Mouse (Mus musculus) lung, embryonic 16.5 days (tissue): ENCODE data around the gene Myh2. TPM values are rescaled to one million over a fixed set of nuclear protein-coding genes. Genes with fewer than 3 reads are reported as not detected.

ENCODE experiments used
- ATAC-seq: fragments of 200-750 bp; cut with Nextera tagmentation; 2 replicates; pipeline ENCODE4 v1.8.0; 2017; ENCODE audit warnings: low read depth, mild to moderate bottlenecking, moderate library complexity
- H3K27ac ChIP-seq: fragments of 300-500 bp; sonication (generic); 2 replicates; pipeline ENCODE4 v1.5.1; 2014; ENCODE audit warnings: mild to moderate bottlenecking, control low read depth, low read length
- H3K27me3 ChIP-seq: fragments of 300-500 bp; sonication (generic); 2 replicates; pipeline ENCODE4 v1.6.1; 2014; ENCODE audit warnings: low read depth, low read length, mixed read lengths; ENCODE audit not compliant: control insufficient read depth, insufficient read depth
- H3K36me3 ChIP-seq: fragments of 300-500 bp; sonication (generic); 2 replicates; pipeline ENCODE4 v1.6.1; 2014; ENCODE audit warnings: low read length; ENCODE audit not compliant: control insufficient read depth, insufficient read depth
- H3K4me1 ChIP-seq: fragments of 300-500 bp; sonication (generic); replicated peaks from 2 replicates; pipeline ENCODE4 v1.6.1; 2014; ENCODE audit warnings: low read length, mixed read lengths; ENCODE audit not compliant: control insufficient read depth, insufficient read depth
- H3K4me2 ChIP-seq: fragments of 300-500 bp; sonication (generic); 2 replicates; pipeline ENCODE4 v1.6.1; 2014; ENCODE audit warnings: low read depth, low read length, control low read depth
- H3K4me3 ChIP-seq: fragments of 300-500 bp; sonication (generic); 2 replicates; pipeline ENCODE4 v1.5.1; 2014; ENCODE audit warnings: mild to moderate bottlenecking, low read length, control low read depth
- H3K9ac ChIP-seq: fragments of 300-500 bp; sonication (generic); 2 replicates; pipeline ENCODE4 v1.6.1; 2014; ENCODE audit warnings: low read length, control low read depth
- H3K9me3 ChIP-seq: fragments of 300-500 bp; sonication (generic); 2 replicates; pipeline ENCODE4 v1.6.1; 2016; ENCODE audit warnings: low read length; ENCODE audit not compliant: control insufficient read depth
- WGBS: fragments of 180-500 bp; shearing (Covaris S2); extraction: QIAGEN DNeasy Blood & Tissue Kit; methylation state at CpG from one replicate; pipeline ENCODE4 v1.1.7; 2014; 5-methylcytosine and 5-hydroxymethylcytosine counted together
- polyA plus RNA-seq: library from polyadenylated mRNA; unstranded; fragments of >200 nt; fragmentation: Nextera tagmentation; extraction: Ambion mirVana; gene quantifications from 2 replicates; pipeline ENCODE4 v1.2.1, GENCODE M21; 2015

The Myh2 gene
- polyA plus RNA-seq, 1 experiment from 2014 or later: not detected

DNA sequence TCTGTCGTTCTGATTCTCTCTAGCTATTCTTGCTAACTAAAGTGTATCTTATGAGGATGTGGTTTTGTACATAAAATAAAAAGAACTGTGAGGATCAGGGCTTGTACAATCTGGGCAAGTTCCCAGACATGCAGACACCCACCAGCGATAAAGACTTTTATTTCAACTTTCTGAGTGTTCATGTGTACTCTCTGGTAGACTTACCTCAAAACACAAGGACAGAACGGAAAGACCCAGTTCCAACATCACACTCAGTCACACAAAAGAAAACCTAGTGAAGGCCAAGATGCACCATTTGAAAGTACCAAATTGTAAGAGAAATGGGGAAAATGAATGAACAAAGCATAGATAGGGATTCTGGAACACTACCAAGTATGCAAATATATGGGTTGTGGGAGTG is 57.9 kb downstream of the Myh2 start:
- no peaks in the 10 kb centered on the region for H3K4me1 ChIP-seq
- H3K36me3 ChIP-seq: no peaks in the 10 kb centered on the region
- no peak overlapping the region for H3K4me3 ChIP-seq
- ATAC-seq: no peak
- no peaks in the 10 kb centered on the region for H3K9me3 ChIP-seq
- no peak overlapping the region for H3K4me2 ChIP-seq
- no peak overlapping the region for H3K9ac ChIP-seq
- WGBS: 65% methylated on average over 3 of the region's 3 CpGs
- H3K27me3 ChIP-seq: no peaks in the 10 kb centered on the region
- H3K27ac ChIP-seq: no peak overlapping the region

DNA sequence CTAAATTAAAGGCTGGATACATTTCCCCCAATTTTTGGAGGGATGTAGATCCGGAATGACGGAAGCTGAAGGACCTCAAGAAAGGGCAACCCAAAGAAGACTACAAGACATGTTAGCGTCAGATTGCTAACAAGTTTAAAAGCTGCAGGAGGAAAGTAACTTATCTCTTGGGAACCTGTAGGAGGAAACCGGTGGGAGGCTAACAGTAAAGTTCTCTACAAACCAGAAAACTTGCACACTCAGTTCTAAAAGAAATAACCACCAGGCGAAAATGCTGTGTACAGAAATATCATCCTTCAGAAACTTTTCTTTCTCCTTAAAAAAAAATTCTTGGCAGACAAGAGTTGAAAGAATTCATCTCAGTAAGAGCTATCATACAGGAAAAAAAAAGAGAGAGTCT is 58.3 kb downstream of the Myh2 start:
- no peak overlapping the region for H3K4me3 ChIP-seq
- H3K27ac ChIP-seq: no peak overlapping the region
- H3K9me3 ChIP-seq: no peaks in the 10 kb centered on the region
- no peak overlapping the region for H3K9ac ChIP-seq
- no peaks in the 10 kb centered on the region for H3K27me3 ChIP-seq
- no peaks in the 10 kb centered on the region for H3K4me1 ChIP-seq
- no peaks in the 10 kb centered on the region for H3K36me3 ChIP-seq
- ATAC-seq: no peak
- no peak overlapping the region for H3K4me2 ChIP-seq
- 67% methylated on average over 5 of the region's 5 CpGs for WGBS

- no peaks in the 10 kb centered on the region for H3K9me3 ChIP-seq
- WGBS: 65% methylated on average over 2 of the region's 2 CpGs
- no peak for ATAC-seq
Measured at GRCm38 (mm10) chr11:67229946-67230345, 59.1 kb downstream of the Myh2 start.

DNA sequence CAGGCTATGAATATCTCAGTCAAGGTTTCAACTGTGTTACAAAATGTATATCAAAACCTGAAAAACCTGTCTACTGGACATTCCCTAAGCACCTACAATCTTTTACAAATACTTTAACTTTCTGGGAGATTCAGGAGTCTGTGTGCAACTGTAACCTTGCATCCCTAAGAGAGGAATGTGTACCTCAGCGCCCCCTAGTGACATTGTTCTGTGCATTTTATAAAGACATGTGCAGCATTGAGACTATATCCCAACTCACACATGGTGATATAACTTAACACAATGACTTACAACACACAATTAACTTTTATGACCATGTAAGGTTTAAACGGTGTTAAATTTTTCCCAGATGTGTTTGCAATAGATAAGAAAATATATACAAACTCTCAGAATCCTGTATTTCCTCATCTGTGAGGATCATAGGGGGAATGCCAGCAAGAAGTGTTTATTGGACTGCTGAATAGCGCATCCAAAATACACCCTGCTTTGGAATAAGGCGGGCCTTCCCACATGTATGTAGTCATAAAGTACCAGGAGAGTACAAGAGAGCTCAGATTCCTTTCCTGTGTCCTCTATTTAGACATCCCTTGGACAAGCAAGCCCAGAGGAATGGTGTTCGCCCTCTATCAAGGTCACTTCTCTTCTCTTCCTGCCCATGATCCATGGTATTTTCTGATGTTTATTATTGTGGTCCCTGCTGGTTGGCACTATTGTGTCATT is 65.0 kb downstream of the Myh2 start:
- Histone ChIP-seq H3K4me1 (no peaks in the 10 kb centered on the region), H3K4me2 (no peak overlapping the region), H3K36me3 (no peaks in the 10 kb centered on the region), H3K4me3 (no peak overlapping the region), H3K27ac (no peak overlapping the region), H3K9me3 (no peaks in the 10 kb centered on the region), H3K9ac (no peak overlapping the region), H3K27me3 (no peaks in the 10 kb centered on the region)
- no peak for ATAC-seq
- WGBS: 56% methylated on average over 5 of the region's 5 CpGs

More at GRCm38 (mm10) chr11:67229946-67230345, 59.1 kb downstream of the Myh2 start:
- Histone ChIP-seq H3K27me3 (no peaks in the 10 kb centered on the region), H3K4me2 (no peak overlapping the region), H3K9ac (no peak overlapping the region), H3K27ac (no peak overlapping the region), H3K4me3 (no peak overlapping the region), H3K36me3 (no peaks in the 10 kb centered on the region), H3K4me1 (no peaks in the 10 kb centered on the region)

GRCm38 (mm10) chr11:67236799-67237198 is 66.0 kb downstream of the Myh2 start:
- 78% methylated on average over 9 of the region's 9 CpGs for WGBS
- ATAC-seq: no peak
- no peaks in the 10 kb centered on the region for H3K9me3 ChIP-seq

DNA sequence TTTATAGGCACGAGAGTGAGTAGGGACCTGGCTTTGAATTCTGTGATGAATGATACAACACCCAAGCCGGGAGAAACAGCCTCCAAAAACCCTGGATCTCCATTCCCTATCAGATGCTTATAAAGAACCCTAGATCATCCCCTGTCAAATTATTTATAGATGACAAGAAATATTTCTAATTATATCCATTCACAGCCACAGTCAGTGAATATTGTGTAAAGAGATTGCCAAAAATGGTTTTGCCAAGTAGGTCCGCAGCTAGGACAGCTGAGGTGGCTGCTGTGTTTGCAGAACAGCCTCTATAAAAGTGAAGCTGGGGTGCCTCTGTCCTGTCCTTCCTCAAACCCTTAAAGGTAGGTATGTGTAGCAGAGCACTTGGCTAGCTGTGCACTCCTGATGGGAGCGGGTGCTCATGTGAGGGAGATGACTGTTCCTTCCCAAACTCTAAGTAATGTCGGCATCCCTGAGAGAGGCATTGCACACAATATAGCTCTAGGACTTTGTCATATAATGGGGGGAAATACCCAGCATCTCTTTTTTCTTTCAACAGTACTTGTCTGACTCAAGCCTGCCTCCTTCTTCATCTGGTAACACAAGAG is 66.8 kb downstream of the Myh2 start, which contains the start of gene Myh4:
TSS of gene Myh4 (plus strand) at position 549 of the 599 bp plus-strand sequence.
- Histone ChIP-seq H3K27me3 (no peaks in the 10 kb centered on the region), H3K36me3 (no peaks in the 10 kb centered on the region), H3K27ac (no peak within 1 kb of the TSS), H3K9me3 (no peaks in the 10 kb centered on the region), H3K9ac (no peak within 1 kb of the TSS), H3K4me1 (no peaks in the 10 kb centered on the region), H3K4me2 (no peak within 1 kb of the TSS), H3K4me3 (no peak within 1 kb of the TSS)
- no peak for ATAC-seq
- 73% methylated on average over 5 of the region's 5 CpGs for WGBS

More at GRCm38 (mm10) chr11:67236799-67237198, 66.0 kb downstream of the Myh2 start:
- no peak overlapping the region for H3K4me3 ChIP-seq
- no peak overlapping the region for H3K4me2 ChIP-seq
- H3K27me3 ChIP-seq: no peaks in the 10 kb centered on the region
- H3K36me3 ChIP-seq: no peaks in the 10 kb centered on the region
- H3K27ac ChIP-seq: no peak overlapping the region
- no peak overlapping the region for H3K9ac ChIP-seq
- H3K4me1 ChIP-seq: no peaks in the 10 kb centered on the region

DNA sequence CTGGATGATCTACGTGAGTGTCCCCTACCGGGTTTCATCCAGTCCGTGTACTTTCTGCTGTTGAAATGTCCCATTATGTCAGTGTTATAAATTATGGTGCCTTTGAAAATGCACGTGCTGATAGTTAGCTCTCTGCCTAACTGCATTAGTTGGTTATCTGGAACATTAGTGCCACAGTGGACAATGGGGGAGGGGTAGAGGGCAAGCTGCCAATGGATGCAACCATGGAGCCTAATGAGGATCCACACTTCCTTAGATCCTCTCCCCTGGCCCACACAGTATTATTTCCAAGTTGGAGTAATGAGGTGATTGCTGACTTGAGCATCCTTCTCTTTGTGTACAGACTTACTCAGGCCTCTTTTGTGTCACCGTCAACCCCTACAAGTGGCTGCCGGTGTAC is 70.2 kb downstream of the Myh2 start:
- Histone ChIP-seq H3K9ac (no peak overlapping the region), H3K4me2 (no peak overlapping the region), H3K27ac (no peak overlapping the region), H3K4me1 (no peaks in the 10 kb centered on the region), H3K4me3 (no peak overlapping the region), H3K36me3 (no peaks in the 10 kb centered on the region), H3K27me3 (no peaks in the 10 kb centered on the region), H3K9me3 (no peaks in the 10 kb centered on the region)
- no peak for ATAC-seq
- 74% methylated on average over 6 of the region's 6 CpGs for WGBS

Other genes starting within 250 kb of the Myh2 start
- not detected in 2 replicates for gene Tmem238l, start 214.4 kb upstream of the Myh2 start, polyA plus RNA-seq
- gene Tmem220, start 145.9 kb upstream of the Myh2 start, polyA plus RNA-seq: 2.4 and 2.5 TPM in 2 replicates
- 29.1 and 29.2 TPM in 2 replicates for gene Adprm, start 118.4 kb upstream of the Myh2 start, polyA plus RNA-seq
- gene Sco1, start 118.4 kb upstream of the Myh2 start, polyA plus RNA-seq: 14.7 and 15.8 TPM in 2 replicates
- gene Myh3, start 92.7 kb upstream of the Myh2 start, polyA plus RNA-seq: 7.1 and 10.8 TPM in 2 replicates
- 0.35 TPM in 1 of 2 replicates, not detected in the other for gene Myh1, start 29.0 kb downstream of the Myh2 start, polyA plus RNA-seq
- gene Myh4, start 67.0 kb downstream of the Myh2 start, polyA plus RNA-seq: 0.35 TPM in 1 of 2 replicates, not detected in the other
- 4.9 and 25.2 TPM in 2 replicates for gene Myh8, start 106.1 kb downstream of the Myh2 start, polyA plus RNA-seq
- 0.28 and 0.58 TPM in 2 replicates for gene Myh13, start 150.6 kb downstream of the Myh2 start, polyA plus RNA-seq